Mouse (Mus musculus): ENCODE data around the gene Apol9a.
"Not testable (repeated sequence)": the region's sequence is repeated elsewhere in the genome, so short reads cannot be mapped to it uniquely, and the experiment has no call there.

DNA sequence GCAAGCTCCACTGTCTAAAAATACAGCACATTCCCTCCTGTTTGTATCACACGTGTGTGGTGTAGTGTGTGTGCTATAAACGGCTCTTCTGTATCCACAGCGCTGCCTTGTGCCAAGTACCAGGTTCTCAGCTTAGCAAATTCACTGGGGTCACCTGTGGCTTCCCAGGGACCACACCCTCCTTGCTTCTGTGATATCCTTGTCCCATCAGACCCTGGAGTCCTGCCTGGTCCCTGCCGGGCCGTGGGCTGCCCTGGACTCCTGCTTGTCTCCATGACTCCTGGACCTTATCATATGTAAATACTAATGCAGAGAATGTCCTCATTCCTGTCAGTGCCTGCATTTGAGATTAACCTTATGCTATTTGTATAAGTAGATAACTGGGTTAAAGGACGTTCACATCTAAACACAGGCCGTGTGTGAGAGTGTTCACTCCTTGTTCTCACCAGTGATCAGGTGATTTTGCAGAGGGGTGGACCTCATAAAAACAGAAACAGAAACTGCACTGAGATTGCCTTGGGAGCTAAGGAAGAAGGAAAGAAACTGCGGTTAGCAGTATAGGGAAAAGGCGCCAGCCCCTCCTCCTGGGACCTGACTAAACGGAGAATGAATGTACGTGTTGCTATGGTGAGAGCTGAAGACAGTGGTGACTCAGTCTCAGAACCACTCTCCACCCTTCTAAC lies 13.3 kb downstream of the Apol9a start:
- TF ChIP-seq CTCF (IDR thresholded peaks at IDR 0.05; ENCODE audit: low read depth, low read length); GATA1 (IDR thresholded peaks at IDR 0.05; ENCODE audit: borderline replicate concordance, low read length); POLR2AphosphoS5 (IDR thresholded peaks at IDR 0.05; ENCODE audit: insufficient replicate concordance, low read depth, low read length); GATA2 (IDR thresholded peaks at IDR 0.05; ENCODE audit: borderline replicate concordance, low read depth, low read length); TAL1 (conservative IDR thresholded peaks at IDR 0.05; ENCODE audit: low read depth, low read length): not testable (repeated sequence)
